Mouse (Mus musculus) left cerebral cortex, postnatal 25 days (tissue): ENCODE results near the gene Ctsl. TPM values are rescaled to one million over a fixed set of nuclear protein-coding genes. Genes with fewer than 3 reads are reported as not detected.

ENCODE experiments used
- DNase-seq, 2 experiments: peaks; one replicate each; pipeline ENCODE4 v3.0.0; 2022; ENCODE audit warnings: low spot score in 2 of 2, mixed read lengths in 1 of 2
- intact Hi-C: fragments of 180-260 bp; cut with DNase I; formaldehyde crosslinking; loops from one replicate; pipeline ENCODE4 v1.15.1; 2025
- total RNA-seq, 2 experiments: library from RNA; stranded (reverse); gene quantifications; 2 replicates each; pipeline ENCODE4 v1.2.3; 2021

The Ctsl gene
- total RNA-seq, 2 experiments from 2014 or later = 139 to 150 TPM

- no peak for DNase-seq
- intact Hi-C loops = no loop called here
Observed at GRCm38 (mm10) chr13:64320334-64320733, 50.4 kb downstream of the Ctsl start.

DNA sequence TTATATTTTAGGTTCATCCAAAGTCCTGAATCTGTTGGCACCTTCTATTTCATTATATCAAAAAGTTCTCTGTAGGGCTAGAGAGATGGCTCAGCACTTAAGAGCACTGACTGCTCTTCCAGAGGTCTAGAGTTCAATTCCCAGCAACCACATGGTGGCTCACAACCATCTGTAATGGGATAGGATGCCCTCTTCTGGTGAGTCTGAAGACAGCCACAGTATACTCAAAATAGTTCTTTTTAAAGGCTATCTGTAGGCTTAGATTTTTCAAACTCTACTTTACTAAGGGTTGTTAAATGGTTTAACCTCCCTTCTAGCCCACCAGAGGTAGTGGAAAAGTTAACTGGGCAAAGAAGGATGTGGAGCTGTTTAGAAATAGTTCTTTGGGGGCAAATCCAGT, 50.9 kb downstream of the Ctsl start:
- intact Hi-C loops = loop anchor here (10.0 kb wide), 1 partner anchor 685 kb away; no protein-coding TSS in a partner anchor
- no peak for DNase-seq

GRCm38 (mm10) chr13:64318355-64318754, 52.3 kb downstream of the Ctsl start:
- intact Hi-C loops = loop anchor here (10.0 kb wide), 1 partner anchor 686 kb away; no protein-coding TSS in a partner anchor
- DNase-seq = no peak

DNA sequence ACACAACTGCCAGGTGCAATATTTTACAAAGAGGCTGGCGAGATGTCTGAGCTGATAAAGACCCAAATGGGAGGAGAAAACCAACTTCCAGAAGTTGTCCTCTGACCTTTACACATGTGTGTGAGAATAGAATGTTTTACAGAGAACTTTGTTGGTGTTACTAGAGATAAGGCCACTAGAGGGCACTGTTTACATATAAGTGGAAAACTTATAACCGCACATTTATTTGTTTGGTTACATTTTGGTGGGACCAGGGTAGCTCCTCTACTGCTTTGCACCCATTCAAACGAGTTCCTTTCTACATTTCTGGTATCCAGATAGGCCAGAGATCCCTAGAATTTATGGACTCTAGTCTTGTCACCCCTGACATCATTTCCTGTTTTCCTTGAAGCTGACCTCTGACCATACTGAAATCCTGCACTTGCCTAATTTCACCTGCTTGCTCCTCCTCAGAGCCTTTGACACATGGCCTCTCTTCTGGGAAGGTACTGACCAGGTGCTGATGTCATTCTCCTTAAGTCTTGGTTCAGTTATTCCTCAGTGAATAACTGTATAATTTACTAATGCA, 55.1 kb downstream of the Ctsl start:
- peak; percentile 43 to 51 for DNase-seq
- intact Hi-C loops = loop anchor here (1.0 to 10.0 kb wide), 3 partner anchors 117 to 689 kb away; partner anchors contain the start of gene Cdk20

- intact Hi-C loops = loop anchor here (10.0 kb wide), 1 partner anchor 691 kb away; no protein-coding TSS in a partner anchor
- no peak for DNase-seq
Observed at GRCm38 (mm10) chr13:64314041-64314440, 56.6 kb downstream of the Ctsl start.

- no peak for DNase-seq
- intact Hi-C loops = loop anchor here (2.0 to 10.0 kb wide), 3 partner anchors 58 to 928 kb away; partner anchors contain the start of gene Ctsl
Observed at GRCm38 (mm10) chr13:64312916-64313289, 57.8 kb downstream of the Ctsl start.

DNA sequence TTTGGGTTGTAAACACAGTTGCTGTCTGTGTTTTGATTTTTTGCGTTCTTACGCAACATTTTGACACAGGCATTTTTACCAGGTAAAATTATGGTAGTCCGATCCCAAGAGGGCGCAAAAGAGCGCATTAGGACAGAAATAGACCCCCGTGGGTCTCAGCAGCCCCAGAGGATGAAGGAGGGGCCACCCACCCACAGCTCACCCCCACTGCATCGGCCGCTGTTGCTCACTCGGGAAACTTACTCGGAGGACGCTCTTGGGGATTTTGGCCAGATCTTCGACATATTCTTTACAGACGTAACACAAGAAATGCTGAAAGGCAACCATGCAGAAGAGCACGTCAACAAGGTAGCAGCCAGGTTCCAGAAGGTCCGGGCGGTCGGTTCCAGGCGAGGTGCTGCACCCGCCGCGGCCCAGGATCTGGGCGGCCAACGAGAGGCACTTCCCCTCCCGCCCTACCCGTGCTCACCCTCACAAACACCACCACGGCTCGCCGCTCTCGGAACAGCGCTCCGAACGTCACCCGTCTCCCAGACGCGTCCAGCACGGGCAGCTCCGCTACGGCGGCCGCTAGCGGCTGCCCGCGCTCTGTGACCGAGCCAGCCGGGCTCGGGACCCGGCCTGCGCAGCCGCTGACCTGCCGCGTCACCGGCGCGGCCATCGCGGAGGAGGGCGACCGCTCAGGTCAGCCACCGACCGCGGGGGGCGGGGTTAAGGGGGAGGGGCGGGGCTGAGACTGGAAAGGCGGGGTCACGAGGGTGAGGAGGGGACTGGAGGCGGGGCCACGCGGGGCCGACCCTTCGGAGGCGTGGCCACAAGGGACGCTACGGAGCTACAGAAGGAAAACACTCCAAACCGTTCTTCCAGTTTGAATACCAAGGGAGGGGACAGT, 58.4 kb downstream of the Ctsl start, which contains the start of gene Aaed1:
Gene Aaed1 (minus strand): TSS at position 687 of the 892 bp plus-strand sequence.
- peak; percentile 90 to 93 for DNase-seq
- intact Hi-C loops = loop anchor here (2.0 to 10.0 kb wide), 3 partner anchors 59 to 929 kb away; partner anchors contain the start of gene Ctsl

DNA sequence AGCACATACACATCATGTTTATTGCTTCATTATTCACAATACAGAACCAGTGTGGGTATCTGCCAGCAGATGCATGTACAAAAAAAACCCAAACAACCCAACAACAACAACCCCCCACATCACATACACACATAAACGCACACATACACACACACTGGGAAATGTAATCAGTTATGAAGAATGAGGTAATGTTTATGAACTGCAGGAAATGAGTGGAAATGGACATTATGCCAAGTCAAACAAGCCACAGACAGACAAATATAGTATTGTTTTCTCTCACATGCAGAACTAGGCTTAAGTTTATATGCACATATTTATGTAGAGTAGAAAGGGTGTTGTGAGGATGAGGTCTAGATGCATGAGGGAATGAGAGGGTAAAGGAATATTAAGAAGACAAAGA, 59.4 kb downstream of the Ctsl start:
- intact Hi-C loops = loop anchor here (10.0 kb wide), 1 partner anchor 694 kb away; no protein-coding TSS in a partner anchor
- no peak for DNase-seq

DNA sequence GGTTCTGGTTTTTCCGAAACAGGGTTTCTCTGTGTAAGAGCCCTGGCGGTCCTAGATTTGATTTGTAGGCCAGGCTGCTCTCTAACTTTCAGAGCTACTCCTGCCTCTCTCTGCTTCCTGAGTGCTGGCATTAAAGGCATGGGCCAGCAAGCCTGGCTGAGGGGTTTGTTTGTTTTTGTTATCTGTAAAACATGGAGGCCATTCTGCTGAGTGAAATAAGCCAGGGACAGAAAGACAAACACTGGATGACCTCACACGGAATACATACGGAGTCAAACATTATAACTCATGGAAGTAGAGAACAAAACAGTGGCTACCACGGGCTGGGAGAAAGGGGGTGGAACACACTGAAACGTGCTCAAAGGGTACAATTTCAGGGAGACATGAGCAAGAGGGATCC, 60.1 kb downstream of the Ctsl start:
- intact Hi-C loops = loop anchor here (10.0 kb wide), 1 partner anchor 694 kb away; no protein-coding TSS in a partner anchor

GRCm38 (mm10) chr13:64309842-64310241, 60.8 kb downstream of the Ctsl start:
- intact Hi-C loops = loop anchor here (5.0 to 10.0 kb wide), 3 partner anchors 148 to 695 kb away; partner anchors contain the start of gene Habp4
- no peak for DNase-seq

More for the DNA sequence above, 60.1 kb downstream of the Ctsl start:
- no peak for DNase-seq

Other genes with a start within 250 kb of the Ctsl start
- gene Slc35d2, start 241.5 kb downstream of the Ctsl start, total RNA-seq = under 1 TPM; 0.34 to 0.78 TPM
- 10 to 100 TPM; 21.0 to 25.3 TPM for gene Zfp367, start 217.7 kb downstream of the Ctsl start, total RNA-seq
- gene Habp4, start 209.1 kb downstream of the Ctsl start, total RNA-seq = 100 to 1,000 TPM; 185 to 191 TPM
- gene Cdc14b, start 95.6 kb downstream of the Ctsl start, total RNA-seq = 10 to 100 TPM in 1 of 2 experiments, 1 to 10 TPM in 1; 9.8 to 10.3 TPM
- gene Aaed1, start 58.2 kb downstream of the Ctsl start, total RNA-seq = 10 to 100 TPM; 16.8 to 19.2 TPM
- 10 to 100 TPM in 1 of 2 experiments, 1 to 10 TPM in 1; 9.7 to 12.5 TPM for gene Cdk20, start 61.4 kb upstream of the Ctsl start, total RNA-seq
- not detected for gene Fam240b, start 126.9 kb upstream of the Ctsl start, total RNA-seq